17 mouse cellular contexts compared by ENCODE assay signal in the genomic region with DNA sequence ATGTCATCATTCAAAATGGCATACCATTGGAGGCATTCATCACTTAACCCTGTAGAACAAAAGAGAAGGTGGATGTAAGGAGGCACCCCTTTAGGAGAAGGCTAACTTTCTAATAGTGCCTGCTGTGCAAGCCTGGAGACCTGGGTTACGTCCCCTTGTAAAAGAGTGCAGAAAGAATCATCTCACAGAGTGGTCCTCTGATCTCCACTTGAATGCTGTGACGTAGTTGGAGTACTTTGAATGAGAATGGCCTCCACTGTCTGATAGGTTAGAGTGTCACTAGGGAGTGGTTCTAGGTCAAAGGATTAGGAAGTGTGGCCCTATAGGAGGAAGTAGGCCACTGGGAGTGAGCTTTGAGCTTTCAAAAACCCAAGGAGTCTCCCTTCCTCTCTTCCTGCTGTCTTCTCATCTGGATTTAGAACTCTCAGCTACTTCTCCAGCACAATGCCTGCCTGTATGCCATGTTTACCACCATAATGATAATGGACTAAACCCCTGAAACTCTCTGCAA.
"Had no signal": no experiment of that assay in that cellular context is flagged by ENCODE, and none has a peak within 500 bp of the region (broad histone marks: within the 10 kb centered on the region; RNA-seq: fewer than 3 reads in every experiment).

No protein-coding gene starts in this region.

- H3K9ac ChIP-seq: liver, postnatal 0 days; lung, embryonic 15.5 days; midbrain, embryonic 12.5 days; neural tube, embryonic 12.5 days; stomach, embryonic 15.5 days had no signal

- H3K36me3 ChIP-seq: lung, embryonic 15.5 days; neural tube, embryonic 12.5 days; stomach, embryonic 15.5 days had no signal

- H3K9me3 ChIP-seq: lung, embryonic 15.5 days; midbrain, embryonic 10.5 days; midbrain, embryonic 12.5 days; neural tube, embryonic 12.5 days; stomach, embryonic 15.5 days had no signal

- H3K27ac ChIP-seq: lung, embryonic 15.5 days; macrophage; midbrain, embryonic 10.5 days; midbrain, embryonic 12.5 days; neural tube, embryonic 12.5 days; stomach, embryonic 15.5 days; stomach, postnatal 0 days had no signal

- H3K4me2 ChIP-seq: lung, embryonic 15.5 days; midbrain, embryonic 12.5 days; neural tube, embryonic 12.5 days; stomach, embryonic 15.5 days had no signal

- ATAC-seq: liver, postnatal 0 days; lung, postnatal 0 days; midbrain, embryonic 16.5 days had no signal

- DNase-seq: liver, postnatal 0 days; lung, adult 2 months; lung, postnatal 14 days; lung, postnatal 36 days; midbrain, embryonic 14.5 days; right cerebral cortex, postnatal 14 days; thymus, adult 2 months; thymus, postnatal 36 days had no signal

- H3K4me3 ChIP-seq: lung, embryonic 15.5 days; midbrain, embryonic 10.5 days; midbrain, embryonic 12.5 days; neural tube, embryonic 12.5 days; stomach, embryonic 15.5 days had no signal

- H3K4me1 ChIP-seq: lung, embryonic 15.5 days; midbrain, embryonic 10.5 days; midbrain, embryonic 12.5 days; neural tube, embryonic 12.5 days; stomach, embryonic 15.5 days had no signal

- H3K27me3 ChIP-seq: lung, embryonic 15.5 days; midbrain, embryonic 12.5 days; neural tube, embryonic 12.5 days; stomach, embryonic 15.5 days had no signal
